Mouse (Mus musculus): Measurements from ENCODE around the gene Tmem125.

DNA sequence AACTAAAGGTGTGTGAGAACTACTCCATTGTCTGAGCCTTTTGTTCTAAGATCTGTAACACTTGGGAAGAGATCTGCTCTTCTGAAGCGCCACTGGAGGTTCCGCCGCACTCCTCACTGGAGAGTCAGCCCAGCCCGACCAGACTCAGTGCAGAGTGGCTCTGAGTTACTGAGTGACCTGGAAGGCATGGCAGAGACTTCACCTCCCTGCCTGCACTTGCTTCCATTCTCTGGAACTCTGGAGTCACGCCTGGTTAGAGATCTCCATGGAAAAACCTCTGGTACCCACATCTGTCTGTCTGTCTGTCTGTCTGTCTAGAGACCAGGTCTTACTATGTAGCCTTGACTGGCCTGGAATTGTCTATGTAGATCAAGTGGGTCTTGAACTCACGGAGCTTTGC is 8.2 kb downstream of the Tmem125 start:
- TF ChIP-seq POLR2A (IDR thresholded peaks at IDR 0.05; ENCODE audit: low read depth, low read length) (no peak), CTCF (IDR thresholded peaks at IDR 0.05; ENCODE audit: borderline replicate concordance, insufficient read depth, low read length) (no peak)

Data from embryonic fibroblast, embryonic 13.5 days (primary cell).